Mouse (Mus musculus): ENCODE data around the gene Iqcn.
A peak's percentile ranks its signal among the peaks of the same experiment; 100 is the strongest.

DNA sequence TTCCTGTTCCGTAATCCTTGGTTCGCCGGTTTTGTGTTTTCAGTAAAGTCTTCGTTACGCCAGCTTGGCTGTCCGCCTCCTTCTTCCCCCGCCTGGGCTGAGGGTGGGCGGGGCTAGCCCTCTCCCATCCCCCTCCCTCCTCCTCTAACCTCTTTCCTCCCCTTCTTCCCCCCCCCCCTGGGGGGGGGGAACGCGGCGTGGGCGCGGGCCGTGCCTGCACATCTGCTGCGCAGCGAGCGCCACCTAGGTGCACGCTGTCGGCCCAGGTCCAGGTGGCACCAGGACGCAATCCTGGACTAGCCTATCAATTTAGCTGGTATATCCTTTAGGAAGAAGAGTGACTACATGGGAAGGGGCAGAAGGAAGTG is 2.7 kb upstream of the Iqcn start:
- TF ChIP-seq CTCF (IDR thresholded peaks at IDR 0.05; ENCODE audit: control insufficient read depth, insufficient read depth, insufficient read length): peak; percentile 89
- no peak for TF ChIP-seq MAX (IDR thresholded peaks at IDR 0.05)
- TF ChIP-seq USF1 (IDR thresholded peaks at IDR 0.05; ENCODE audit: low read depth): no peak
- TF ChIP-seq MYOD1 (IDR thresholded peaks at IDR 0.05; ENCODE audit: control insufficient read depth, insufficient read length, low read depth): no peak
- no peak for TF ChIP-seq MYOG (IDR thresholded peaks at IDR 0.05; ENCODE audit: control insufficient read depth, extremely low read depth, insufficient read length)
